ENCODE assay signal across 17 mouse cellular contexts in the genomic region with DNA sequence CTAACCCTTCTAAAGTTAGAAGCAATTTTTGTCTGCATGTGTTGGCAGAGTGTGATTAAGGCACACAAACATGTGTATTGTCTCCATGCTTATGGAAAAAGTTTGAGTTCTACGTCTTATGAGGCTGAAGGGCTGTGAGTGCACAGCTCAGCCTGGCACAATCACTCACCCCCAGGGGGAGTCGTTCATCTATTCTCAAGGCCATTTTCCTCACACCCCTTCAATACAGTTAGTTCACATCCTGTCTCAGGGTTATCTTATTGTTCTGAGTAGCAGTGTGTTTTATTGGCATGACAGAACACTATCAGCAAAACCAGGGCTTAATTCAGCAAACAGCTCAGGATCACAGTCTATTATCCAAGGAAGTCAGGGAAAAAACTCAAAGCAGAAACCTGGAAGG. TPM values are rescaled to one million over a fixed set of nuclear protein-coding genes. Genes with fewer than 3 reads are reported as not detected.
DNase-seq lines count a peak whose midpoint lies in the region; ATAC-seq and TF ChIP-seq lines count a peak whose summit lies in the region.
"Had no signal": no experiment of that assay in that cellular context is flagged by ENCODE, and none has a peak within 500 bp of the region (broad histone marks: within the 10 kb centered on the region; RNA-seq: fewer than 3 reads in every experiment).

No protein-coding gene starts in this region.

- no peak overlapping the region for H3K4me3 ChIP-seq in heart, embryonic 13.5 days
- no peak overlapping the region for H3K4me3 ChIP-seq in liver, postnatal 0 days (ENCODE audit: low read depth, low read length)
- H3K4me3 ChIP-seq in liver, embryonic 12.5 days = no peak overlapping the region
- no peak overlapping the region for H3K4me3 ChIP-seq in hindbrain, embryonic 16.5 days (ENCODE audit: low read length)
- H3K4me3 ChIP-seq: forebrain, embryonic 13.5 days; hindbrain, embryonic 12.5 days had no signal

- peaks cover 40% of the 10 kb centered on the region for H3K4me1 ChIP-seq in heart, embryonic 13.5 days
- no peaks in the 10 kb centered on the region for H3K4me1 ChIP-seq in liver, postnatal 0 days (ENCODE audit: insufficient read depth)
- no peaks in the 10 kb centered on the region for H3K4me1 ChIP-seq in liver, embryonic 12.5 days
- H3K4me1 ChIP-seq in hindbrain, embryonic 16.5 days (ENCODE audit: control insufficient read depth, insufficient read depth, low read depth, low read length) = peaks cover 3% of the 10 kb centered on the region; the same call in 1 of the 2 replicates

- H3K36me3 ChIP-seq in heart, embryonic 13.5 days = 0 out of 2 replicates have a peak, but pooled peaks cover 6% of the 10 kb centered on the region
- H3K36me3 ChIP-seq in liver, postnatal 0 days (replicated peaks; ENCODE audit: insufficient read depth, low read length) = no peaks in the 10 kb centered on the region
- no peaks in the 10 kb centered on the region for H3K36me3 ChIP-seq in liver, embryonic 12.5 days
- H3K36me3 ChIP-seq in hindbrain, embryonic 16.5 days (ENCODE audit: control insufficient read depth, insufficient read depth, low read length) = no peaks in the 10 kb centered on the region
- H3K36me3 ChIP-seq: hindbrain, embryonic 12.5 days had no signal

- H3K9ac ChIP-seq in heart, embryonic 13.5 days = no peak overlapping the region
- no peak overlapping the region for H3K9ac ChIP-seq in liver, postnatal 0 days (replicated peaks)
- no peak overlapping the region for H3K9ac ChIP-seq in liver, embryonic 12.5 days
- no peak overlapping the region for H3K9ac ChIP-seq in hindbrain, embryonic 16.5 days (ENCODE audit: low read depth, low read length)
- H3K9ac ChIP-seq: forebrain, embryonic 13.5 days; hindbrain, embryonic 12.5 days had no signal

- ATAC-seq in heart, embryonic 13.5 days (ENCODE audit: extremely low read depth, insufficient number of reproducible peaks, low FRiP score, low TSS enrichment) = no peak
- ATAC-seq in liver, postnatal 0 days = no peak
- no peak for ATAC-seq in liver, embryonic 12.5 days
- ATAC-seq in common myeloid progenitor, adult 5-6 weeks (replicated peaks; ENCODE audit: low read depth, poor library complexity, severe bottlenecking) = peak; percentile 66
- ATAC-seq in hindbrain, embryonic 16.5 days = no peak
- ATAC-seq: forebrain, embryonic 13.5 days had no signal

- WGBS in heart, embryonic 13.5 days = 44% methylated on average over 2 of the region's 2 CpGs
- 52% methylated on average over 2 of the region's 2 CpGs for WGBS in liver, postnatal 0 days (ENCODE audit: insufficient replicate concordance)
- 46% methylated on average over 2 of the region's 2 CpGs for WGBS in liver, embryonic 12.5 days (ENCODE audit: insufficient replicate concordance)
- 75% methylated on average over 2 of the region's 2 CpGs for WGBS in hindbrain, embryonic 16.5 days

- TF ChIP-seq CTCF in liver, postnatal 0 days (IDR thresholded peaks at IDR 0.05; ENCODE audit: low read depth) = peak; percentile 26; the same call in 1 of the 2 replicates

- H3K4me2 ChIP-seq in heart, embryonic 13.5 days = no peak overlapping the region
- H3K4me2 ChIP-seq in liver, postnatal 0 days (ENCODE audit: low read depth, low read length) = no peak overlapping the region
- no peak overlapping the region for H3K4me2 ChIP-seq in liver, embryonic 12.5 days
- no peak overlapping the region for H3K4me2 ChIP-seq in hindbrain, embryonic 16.5 days (ENCODE audit: low read length)
- H3K4me2 ChIP-seq: forebrain, embryonic 13.5 days; hindbrain, embryonic 12.5 days had no signal

- peak overlapping the region; percentile 32; the same call in 1 of the 2 replicates for H3K27ac ChIP-seq in heart, embryonic 13.5 days (replicated peaks)
- H3K27ac ChIP-seq in liver, postnatal 0 days (ENCODE audit: low read depth) = no peak overlapping the region
- no peak overlapping the region for H3K27ac ChIP-seq in liver, embryonic 12.5 days
- H3K27ac ChIP-seq in hindbrain, embryonic 16.5 days (ENCODE audit: low read depth, low read length) = no peak overlapping the region
- H3K27ac ChIP-seq: forebrain, embryonic 13.5 days; hindbrain, embryonic 12.5 days had no signal

- no peaks in the 10 kb centered on the region for H3K27me3 ChIP-seq in heart, embryonic 13.5 days (replicated peaks)
- no peaks in the 10 kb centered on the region for H3K27me3 ChIP-seq in liver, postnatal 0 days (ENCODE audit: insufficient read depth, low read length)
- no peaks in the 10 kb centered on the region for H3K27me3 ChIP-seq in liver, embryonic 12.5 days (replicated peaks)
- no peaks in the 10 kb centered on the region for H3K27me3 ChIP-seq in hindbrain, embryonic 16.5 days (replicated peaks; ENCODE audit: control insufficient read depth, insufficient read depth, low read length)
- H3K27me3 ChIP-seq: forebrain, embryonic 13.5 days; hindbrain, embryonic 12.5 days had no signal

- no peaks in the 10 kb centered on the region for H3K9me3 ChIP-seq in heart, embryonic 13.5 days
- H3K9me3 ChIP-seq in liver, postnatal 0 days (ENCODE audit: low read length) = no peaks in the 10 kb centered on the region
- no peaks in the 10 kb centered on the region for H3K9me3 ChIP-seq in liver, embryonic 12.5 days (replicated peaks)
- H3K9me3 ChIP-seq in hindbrain, embryonic 16.5 days (ENCODE audit: control insufficient read depth, low read length) = no peaks in the 10 kb centered on the region
- H3K9me3 ChIP-seq: forebrain, embryonic 13.5 days; hindbrain, embryonic 12.5 days had no signal

- TF ChIP-seq EP300 in liver, postnatal 0 days (IDR thresholded peaks at IDR 0.05; ENCODE audit: low read depth) = no peak

- no peak for DNase-seq in heart, adult 18-20 months
- no peak for DNase-seq in liver, postnatal 0 days
- DNase-seq in A20 (ENCODE audit: low read depth, low spot score) = peak; percentile 35
- no peak for DNase-seq in kidney, postnatal 14 days
- DNase-seq: adrenal gland, postnatal 25 days; cerebellum, adult 9-11 months; embryo, embryonic 11 days; heart, adult 11 months; kidney, adult 11 months; kidney, postnatal 4 days; thymus, postnatal 4 days had no signal

RNA-seq across cellular contexts. Expression of a gene that starts 19.3 kb away (rescaled TPM):
- 11.8 and 11.9 TPM in 2 replicates for polyA plus RNA-seq in heart, embryonic 13.5 days (2015; fragmentation: Nextera tagmentation; extraction: Ambion mirVana)
- total RNA-seq in heart, adult 18-20 months (2021) = 10 to 100 TPM; 23.9 to 25.5 TPM
- polyA plus RNA-seq in liver, postnatal 0 days (2015; fragmentation: Nextera tagmentation; extraction: Ambion mirVana) = 0.73 and 0.96 TPM in 2 replicates
- polyA plus RNA-seq in liver, embryonic 12.5 days (2016; fragmentation: Nextera tagmentation; extraction: Ambion mirVana) = 1.4 and 2.6 TPM in 2 replicates
- total RNA-seq in common myeloid progenitor, adult 5-6 weeks (2017) = 13.1 and 15.4 TPM in 2 replicates
- 4.5 TPM in 2 replicates for polyA plus RNA-seq in hindbrain, embryonic 16.5 days (2015; fragmentation: Nextera tagmentation; extraction: Ambion mirVana)
